8 mouse cellular contexts compared by ENCODE assay signal in the genomic region with DNA sequence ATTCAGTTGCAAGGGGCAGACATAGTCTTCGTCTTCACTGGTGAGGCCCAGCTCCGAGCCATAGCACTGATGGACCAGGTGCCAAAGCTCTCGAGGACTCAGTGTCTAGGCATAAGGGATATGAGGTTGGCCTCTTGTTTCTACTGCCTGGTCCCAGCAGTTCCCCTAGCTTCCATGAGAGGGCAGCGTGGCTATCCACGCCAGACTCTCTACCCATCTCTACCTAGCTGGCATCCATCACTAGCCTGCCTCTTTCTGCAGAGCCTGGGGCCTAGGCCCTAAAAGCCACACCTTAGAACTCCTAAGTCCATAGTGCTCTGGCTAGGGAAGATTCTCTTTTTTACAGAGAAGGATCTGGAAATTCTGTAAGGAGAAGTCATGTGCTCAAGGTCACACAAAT. TPM values are rescaled to one million over a fixed set of nuclear protein-coding genes. Genes with fewer than 3 reads are reported as not detected.
DNase-seq lines count a peak whose midpoint lies in the region; ATAC-seq lines count a peak whose summit lies in the region.

No protein-coding gene starts in this region.

- H3K27me3 ChIP-seq in kidney, embryonic 15.5 days, result no peaks in the 10 kb centered on the region
- H3K27me3 ChIP-seq in limb, embryonic 10.5 days (ENCODE audit: low read depth, poor library complexity, severe bottlenecking), result no peaks in the 10 kb centered on the region
- H3K27me3 ChIP-seq in midbrain, embryonic 16.5 days (ENCODE audit: control insufficient read depth, insufficient read depth, low read depth, low read length), result no peaks in the 10 kb centered on the region

- no peak overlapping the region for H3K9ac ChIP-seq in kidney, embryonic 15.5 days
- no peak overlapping the region for H3K9ac ChIP-seq in midbrain, embryonic 16.5 days (ENCODE audit: low read depth, low read length)

- no peak for ATAC-seq in kidney, embryonic 15.5 days (replicated peaks; ENCODE audit: low FRiP score)
- ATAC-seq in hematopoietic stem cell, adult 5-6 weeks (replicated peaks in 1 of 2; ENCODE audit: insufficient read depth in 1 of 2, low FRiP score in 2 of 2, low TSS enrichment in 1 of 2, low read depth in 1 of 2, poor library complexity in 2 of 2, severe bottlenecking in 2 of 2), result peak; percentile 85 to 90
- ATAC-seq in midbrain, embryonic 16.5 days, result peak; percentile 32; the same call in 1 of the 2 replicates

- no peaks in the 10 kb centered on the region for H3K9me3 ChIP-seq in kidney, embryonic 15.5 days (replicated peaks)
- H3K9me3 ChIP-seq in limb, embryonic 10.5 days (replicated peaks), result no peaks in the 10 kb centered on the region
- H3K9me3 ChIP-seq in midbrain, embryonic 16.5 days (replicated peaks; ENCODE audit: control insufficient read depth, low read length, poor library complexity, severe bottlenecking), result no peaks in the 10 kb centered on the region

- DNase-seq in kidney, adult 11 months, result peak; percentile 59
- peak; percentile 73 for DNase-seq in T-cell, adult 2 months (ENCODE audit: low spot score)
- DNase-seq in embryo, embryonic 10.5 days (ENCODE audit: low spot score), result peak; percentile 61
- peak; percentile 57 for DNase-seq in limb, embryonic 10.5 days (ENCODE audit: low spot score)
- peak; percentile 67 for DNase-seq in thymus, postnatal 0 days (ENCODE audit: low spot score)

- peaks cover 89% of the 10 kb centered on the region for H3K36me3 ChIP-seq in kidney, embryonic 15.5 days
- H3K36me3 ChIP-seq in limb, embryonic 10.5 days, result peaks cover 98% of the 10 kb centered on the region
- H3K36me3 ChIP-seq in midbrain, embryonic 16.5 days (ENCODE audit: control insufficient read depth, insufficient read depth, low read length), result peaks cover 69% of the 10 kb centered on the region

- H3K4me3 ChIP-seq in kidney, embryonic 15.5 days (replicated peaks), result no peak overlapping the region
- H3K4me3 ChIP-seq in limb, embryonic 10.5 days, result no peak overlapping the region
- H3K4me3 ChIP-seq in midbrain, embryonic 16.5 days (ENCODE audit: low read depth, low read length), result no peak overlapping the region

- no peak overlapping the region for H3K4me2 ChIP-seq in kidney, embryonic 15.5 days
- no peak overlapping the region for H3K4me2 ChIP-seq in midbrain, embryonic 16.5 days (ENCODE audit: low read length)

- H3K4me1 ChIP-seq in kidney, embryonic 15.5 days, result no peaks in the 10 kb centered on the region
- H3K4me1 ChIP-seq in limb, embryonic 10.5 days, result no peaks in the 10 kb centered on the region
- no peaks in the 10 kb centered on the region for H3K4me1 ChIP-seq in midbrain, embryonic 16.5 days (ENCODE audit: control insufficient read depth, insufficient read depth, low read length)

- no peak overlapping the region for H3K27ac ChIP-seq in kidney, embryonic 15.5 days
- no peak overlapping the region for H3K27ac ChIP-seq in limb, embryonic 10.5 days
- no peak overlapping the region for H3K27ac ChIP-seq in midbrain, embryonic 16.5 days (ENCODE audit: low read length)

- 63% methylated on average over 5 of the region's 5 CpGs for WGBS in kidney, embryonic 15.5 days
- 68% methylated on average over 5 of the region's 5 CpGs for WGBS in limb, embryonic 10.5 days
- 72% methylated on average over 5 of the region's 5 CpGs for WGBS in midbrain, embryonic 16.5 days

RNA-seq across cellular contexts. Expression of gene Scn1b, which starts 13.0 kb away (rescaled TPM):
- polyA plus RNA-seq in kidney, embryonic 15.5 days (2015; fragmentation: Nextera tagmentation; extraction: Ambion mirVana), result 1.4 and 2.0 TPM in 2 replicates
- 4.8 and 6.6 TPM in 2 replicates for total RNA-seq in hematopoietic stem cell, adult 5-6 weeks (2017)
- polyA plus RNA-seq in limb, embryonic 10.5 days (2016; fragmentation: Nextera tagmentation; extraction: Ambion mirVana), result 0.38 and 0.81 TPM in 2 replicates
- 7.4 and 12.2 TPM in 2 replicates for polyA plus RNA-seq in midbrain, embryonic 16.5 days (2015; fragmentation: Nextera tagmentation; extraction: Ambion mirVana)
- polyA plus RNA-seq in thymus, postnatal 0 days (2015; fragmentation: Nextera tagmentation; extraction: Ambion mirVana), result 2.8 and 2.9 TPM in 2 replicates

RNA-seq across cellular contexts. Expression of gene Gramd1a, which starts 15.9 kb away (rescaled TPM):
- 60.6 and 69.5 TPM in 2 replicates for polyA plus RNA-seq in kidney, embryonic 15.5 days (2015; fragmentation: Nextera tagmentation; extraction: Ambion mirVana)
- 89.4 and 90.0 TPM in 2 replicates for total RNA-seq in hematopoietic stem cell, adult 5-6 weeks (2017)
- 87.3 and 106 TPM in 2 replicates for polyA plus RNA-seq in limb, embryonic 10.5 days (2016; fragmentation: Nextera tagmentation; extraction: Ambion mirVana)
- polyA plus RNA-seq in midbrain, embryonic 16.5 days (2015; fragmentation: Nextera tagmentation; extraction: Ambion mirVana), result 239 and 246 TPM in 2 replicates
- 76.8 and 79.0 TPM in 2 replicates for polyA plus RNA-seq in thymus, postnatal 0 days (2015; fragmentation: Nextera tagmentation; extraction: Ambion mirVana)

RNA-seq across cellular contexts. Expression of gene Hpn, which starts 24.7 kb away (rescaled TPM):
- 40.6 and 45.0 TPM in 2 replicates for polyA plus RNA-seq in kidney, embryonic 15.5 days (2015; fragmentation: Nextera tagmentation; extraction: Ambion mirVana)
- 4.3 and 13.0 TPM in 2 replicates for total RNA-seq in hematopoietic stem cell, adult 5-6 weeks (2017)
- polyA plus RNA-seq in limb, embryonic 10.5 days (2016; fragmentation: Nextera tagmentation; extraction: Ambion mirVana), result 3.1 TPM in 2 replicates
- 0.21 TPM in 1 of 2 replicates, not detected in the other for polyA plus RNA-seq in midbrain, embryonic 16.5 days (2015; fragmentation: Nextera tagmentation; extraction: Ambion mirVana)
- 2.0 and 2.6 TPM in 2 replicates for polyA plus RNA-seq in thymus, postnatal 0 days (2015; fragmentation: Nextera tagmentation; extraction: Ambion mirVana)

Comparison
In these comparisons a context has a peak if more than half of its experiments do, and no peak if none do; other contexts are left out.
1. RNA of gene Hpn, which starts 24.7 kb away (polyA plus RNA-seq): 40.6 to 45.0 TPM in kidney, embryonic 15.5 days; 3.1 TPM in limb, embryonic 10.5 days, 2.0 to 2.6 TPM in thymus, postnatal 0 days and 0.21 TPM in midbrain, embryonic 16.5 days; every median in the first group is over 10 times any median in the second.
2. Peak in every context shown above with its lines, with median percentiles within 50 percentile points of each other: DNase-seq.